Mouse (Mus musculus) liver, embryonic 15.5 days (tissue): ENCODE measurements around the gene Tmem176a. TPM values are rescaled to one million over a fixed set of nuclear protein-coding genes. Genes with fewer than 3 reads are reported as not detected.

ENCODE experiments used
- ATAC-seq: fragments of 200-750 bp; cut with Nextera tagmentation; 2 replicates; pipeline ENCODE4 v1.8.0; 2017; ENCODE audit warnings: moderate number of reproducible peaks, mild to moderate bottlenecking, moderate library complexity; ENCODE audit not compliant: insufficient read depth
- H3K27ac ChIP-seq: fragments of 300-500 bp; sonication (generic); replicated peaks from 2 replicates; pipeline ENCODE4 v1.5.1; 2015; ENCODE audit warnings: mild to moderate bottlenecking, inconsistent platforms
- H3K27me3 ChIP-seq: fragments of 300-500 bp; sonication (generic); 2 replicates; pipeline ENCODE4 v1.6.1; 2015; ENCODE audit warnings: mild to moderate bottlenecking, inconsistent platforms
- H3K36me3 ChIP-seq: fragments of 300-500 bp; sonication (generic); replicated peaks from 2 replicates; pipeline ENCODE4 v1.6.1; 2015; ENCODE audit warnings: moderate library complexity, mild to moderate bottlenecking, inconsistent platforms
- H3K4me1 ChIP-seq: fragments of 300-500 bp; sonication (generic); replicated peaks from 2 replicates; pipeline ENCODE4 v1.6.1; 2015; ENCODE audit warnings: inconsistent platforms
- H3K4me2 ChIP-seq: fragments of 300-500 bp; sonication (generic); 2 replicates; pipeline ENCODE4 v1.6.1; 2015; ENCODE audit warnings: moderate library complexity, mild to moderate bottlenecking, inconsistent platforms
- H3K4me3 ChIP-seq: fragments of 300-500 bp; sonication (generic); replicated peaks from 2 replicates; pipeline ENCODE4 v1.5.1; 2015; ENCODE audit warnings: mild to moderate bottlenecking, inconsistent platforms
- H3K9ac ChIP-seq: fragments of 300-500 bp; sonication (generic); 2 replicates; pipeline ENCODE4 v1.6.1; 2015; ENCODE audit warnings: moderate library complexity, mild to moderate bottlenecking, inconsistent platforms
- H3K9me3 ChIP-seq: fragments of 300-500 bp; sonication (generic); replicated peaks from 2 replicates; pipeline ENCODE4 v1.6.1; 2016; ENCODE audit warnings: inconsistent platforms
- WGBS: fragments of 180-500 bp; shearing (Covaris S2); methylation state at CpG from one replicate; pipeline ENCODE4 v1.1.7; 2015; ENCODE audit warnings: mixed read lengths; ENCODE audit not compliant: insufficient replicate concordance; 5-methylcytosine and 5-hydroxymethylcytosine counted together
- polyA plus RNA-seq: library from polyadenylated mRNA; unstranded; fragments of >200 nt; fragmentation: Nextera tagmentation; extraction: Ambion mirVana; gene quantifications from 2 replicates; pipeline ENCODE4 v1.2.1, GENCODE M21; 2015

Tmem176a gene
- polyA plus RNA-seq, 1 experiment from 2014 or later = 119 TPM

- no peak overlapping the region for H3K4me3 ChIP-seq
- peaks cover 23% of the 10 kb centered on the region for H3K4me1 ChIP-seq
- no peaks in the 10 kb centered on the region for H3K27me3 ChIP-seq
- H3K9me3 ChIP-seq = no peaks in the 10 kb centered on the region
- peaks cover 19% of the 10 kb centered on the region for H3K36me3 ChIP-seq
- no peak overlapping the region for H3K9ac ChIP-seq
- peak overlapping the region; percentile 60; the same call in 1 of the 2 replicates for H3K27ac ChIP-seq
- 0 out of 2 replicates have a peak, but pooled peaks have one; percentile 10 for ATAC-seq
- no peak overlapping the region for H3K4me2 ChIP-seq
Observed at GRCm38 (mm10) chr6:48829651-48830050, 11.1 kb upstream of the Tmem176a start.

- H3K27ac ChIP-seq = peak overlapping the region; percentile 60; the same call in 1 of the 2 replicates
Observed at GRCm38 (mm10) chr6:48830241-48830640, 10.5 kb upstream of the Tmem176a start.

GRCm38 (mm10) chr6:48831141-48831540 lies 9.6 kb upstream of the Tmem176a start:
- WGBS = 72% methylated on average over 5 of the region's 5 CpGs
- Histone ChIP-seq H3K4me2 (no peak overlapping the region), H3K27ac (no peak overlapping the region), H3K4me3 (no peak overlapping the region), H3K9me3 (no peaks in the 10 kb centered on the region), H3K9ac (no peak overlapping the region), H3K27me3 (no peaks in the 10 kb centered on the region), H3K4me1 (peaks cover 23% of the 10 kb centered on the region), H3K36me3 (peaks cover 26% of the 10 kb centered on the region)
- ATAC-seq = no peak

More at GRCm38 (mm10) chr6:48830241-48830640, 10.5 kb upstream of the Tmem176a start:
- no peak overlapping the region for H3K4me2 ChIP-seq
- 22% methylated on average over 1 of the region's 1 CpGs for WGBS
- peaks cover 23% of the 10 kb centered on the region for H3K4me1 ChIP-seq
- ATAC-seq = no peak
- H3K9ac ChIP-seq = no peak overlapping the region
- peaks cover 25% of the 10 kb centered on the region for H3K36me3 ChIP-seq
- no peak overlapping the region for H3K4me3 ChIP-seq
- H3K9me3 ChIP-seq = no peaks in the 10 kb centered on the region
- no peaks in the 10 kb centered on the region for H3K27me3 ChIP-seq

- Histone ChIP-seq H3K4me2 (no peak overlapping the region), H3K27ac (no peak overlapping the region), H3K4me3 (no peak overlapping the region), H3K27me3 (no peaks in the 10 kb centered on the region), H3K9me3 (no peaks in the 10 kb centered on the region), H3K36me3 (peaks cover 26% of the 10 kb centered on the region), H3K9ac (no peak overlapping the region), H3K4me1 (peaks cover 23% of the 10 kb centered on the region)
- ATAC-seq = no peak
- 46% methylated on average over 1 of the region's 1 CpGs for WGBS
Observed at GRCm38 (mm10) chr6:48832426-48832825, 8.3 kb upstream of the Tmem176a start.

- Histone ChIP-seq H3K4me3 (no peak overlapping the region), H3K27ac (no peak overlapping the region), H3K9ac (no peak overlapping the region), H3K4me1 (peaks cover 21% of the 10 kb centered on the region), H3K36me3 (peaks cover 26% of the 10 kb centered on the region), H3K4me2 (no peak overlapping the region), H3K27me3 (no peaks in the 10 kb centered on the region), H3K9me3 (no peaks in the 10 kb centered on the region)
- no peak for ATAC-seq
- WGBS = 57% methylated on average over 4 of the region's 4 CpGs
Observed at GRCm38 (mm10) chr6:48833515-48833914, 7.2 kb upstream of the Tmem176a start.

GRCm38 (mm10) chr6:48835241-48835640 lies 5.5 kb upstream of the Tmem176a start:
- Histone ChIP-seq H3K27me3 (no peaks in the 10 kb centered on the region), H3K4me3 (no peak overlapping the region), H3K36me3 (peaks cover 26% of the 10 kb centered on the region), H3K9ac (no peak overlapping the region), H3K4me1 (peaks cover 16% of the 10 kb centered on the region), H3K4me2 (no peak overlapping the region), H3K9me3 (no peaks in the 10 kb centered on the region), H3K27ac (no peak overlapping the region)
- WGBS = 55% methylated on average over 5 of the region's 5 CpGs
- ATAC-seq = no peak

- WGBS = 77% methylated on average over 5 of the region's 5 CpGs
- no peaks in the 10 kb centered on the region for H3K9me3 ChIP-seq
- peaks cover 11% of the 10 kb centered on the region; the same call in 1 of the 2 replicates for H3K4me1 ChIP-seq
- H3K27ac ChIP-seq = no peak overlapping the region
- no peaks in the 10 kb centered on the region for H3K27me3 ChIP-seq
- no peak overlapping the region for H3K4me2 ChIP-seq
- H3K36me3 ChIP-seq = peaks cover 26% of the 10 kb centered on the region
- H3K9ac ChIP-seq = no peak overlapping the region
- no peak for ATAC-seq
- H3K4me3 ChIP-seq = no peak overlapping the region
Observed at GRCm38 (mm10) chr6:48836146-48836545, 4.6 kb upstream of the Tmem176a start.

- 65% methylated on average over 7 of the region's 7 CpGs for WGBS
- no peak overlapping the region for H3K9ac ChIP-seq
- no peak overlapping the region for H3K4me2 ChIP-seq
- peaks cover 10% of the 10 kb centered on the region; the same call in 1 of the 2 replicates for H3K4me1 ChIP-seq
- ATAC-seq = no peak
- H3K27me3 ChIP-seq = no peaks in the 10 kb centered on the region
- H3K27ac ChIP-seq = no peak overlapping the region
- no peak overlapping the region for H3K4me3 ChIP-seq
- peaks cover 26% of the 10 kb centered on the region for H3K36me3 ChIP-seq
- no peaks in the 10 kb centered on the region for H3K9me3 ChIP-seq
Observed at GRCm38 (mm10) chr6:48837516-48837915, 3.2 kb upstream of the Tmem176a start.

GRCm38 (mm10) chr6:48838321-48839080 lies 2.2 kb upstream of the Tmem176a start:
- WGBS = 57% methylated on average over 6 of the region's 6 CpGs
- H3K9ac ChIP-seq = no peak overlapping the region
- H3K9me3 ChIP-seq = no peaks in the 10 kb centered on the region
- no peak overlapping the region for H3K27ac ChIP-seq
- peaks cover 18% of the 10 kb centered on the region for H3K36me3 ChIP-seq
- no peak overlapping the region for H3K4me3 ChIP-seq
- peak overlapping the region; percentile 55 for H3K4me2 ChIP-seq
- ATAC-seq = no peak
- H3K4me1 ChIP-seq = peaks cover 10% of the 10 kb centered on the region; the same call in 1 of the 2 replicates
- no peaks in the 10 kb centered on the region for H3K27me3 ChIP-seq

- Histone ChIP-seq H3K4me3 (peak within 1 kb of the TSS; percentile 44), H3K27me3 (no peaks in the 10 kb centered on the region), H3K27ac (peak within 1 kb of the TSS; percentile 68), H3K4me1 (peaks cover 10% of the 10 kb centered on the region; the same call in 1 of the 2 replicates), H3K9me3 (no peaks in the 10 kb centered on the region), H3K36me3 (no peaks in the 10 kb centered on the region; the same call in 1 of the 2 replicates), H3K4me2 (peak within 1 kb of the TSS; percentile 55), H3K9ac (peak within 1 kb of the TSS; percentile 6; the same call in 1 of the 2 replicates)
- ATAC-seq = peak; percentile 83
- WGBS = 12% methylated on average over 6 of the region's 6 CpGs
Observed at GRCm38 (mm10) chr6:48840973-48841625, 380 bp downstream of the Tmem176a start, which contains the start of gene Tmem176b. Tmem176b (minus strand) TSS chr6:48841496.
